ENCODE assay signal across 10 mouse cellular contexts in genomic region chr5:112876846-112877390, GRCm38 (mm10). TPM values are rescaled to one million over a fixed set of nuclear protein-coding genes. Genes with fewer than 3 reads are reported as not detected.
A peak's percentile ranks its signal among the peaks of the same experiment; 100 is the strongest.
DNase-seq lines count a peak whose midpoint lies in the region; ATAC-seq and TF ChIP-seq lines count a peak whose summit lies in the region.
"Had no signal": no experiment of that assay in that cellular context is flagged by ENCODE, and none has a peak within 500 bp of the region (broad histone marks: within the 10 kb centered on the region; RNA-seq: fewer than 3 reads in every experiment).

No protein-coding gene starts in this region.

- no peak for ATAC-seq in heart, embryonic 11.5 days (replicated peaks; ENCODE audit: insufficient number of reproducible peaks, low FRiP score, low TSS enrichment)

- H3K9ac ChIP-seq in heart, embryonic 11.5 days (ENCODE audit: low read depth, low read length), result no peak overlapping the region
- H3K9ac ChIP-seq: neural tube, embryonic 12.5 days had no signal

- intact Hi-C loops in heart, postnatal 14 days (cut with DNase I), result loop anchor here (2.0 to 10.0 kb wide), 2 partner anchors 138 to 278 kb away; partner anchors contain the start of gene Grk3

- TF ChIP-seq POLR2A in cortical plate, adult 2 months (IDR thresholded peaks at IDR 0.05; ENCODE audit: extremely low read depth, insufficient read depth, low read length), result no peak

- H3K27ac ChIP-seq in heart, embryonic 11.5 days (ENCODE audit: low read depth, low read length), result no peak overlapping the region
- H3K27ac ChIP-seq in cortical plate, adult 2 months (ENCODE audit: insufficient read depth, low read length), result no peak overlapping the region
- H3K27ac ChIP-seq: neural tube, embryonic 12.5 days had no signal

- TF ChIP-seq CTCF in cortical plate, adult 2 months (IDR thresholded peaks at IDR 0.05; ENCODE audit: extremely low read depth, insufficient read depth, low read length), result peak; percentile 92

- no peak overlapping the region for H3K4me3 ChIP-seq in heart, embryonic 11.5 days (ENCODE audit: low read depth, low read length)
- no peak overlapping the region for H3K4me3 ChIP-seq in cortical plate, adult 2 months (ENCODE audit: insufficient read depth, low read length)
- H3K4me3 ChIP-seq: neural tube, embryonic 12.5 days had no signal

- no peaks in the 10 kb centered on the region for H3K9me3 ChIP-seq in heart, embryonic 11.5 days (replicated peaks; ENCODE audit: control insufficient read depth, low read length)
- H3K9me3 ChIP-seq: neural tube, embryonic 12.5 days had no signal

- WGBS in heart, embryonic 11.5 days (ENCODE audit: insufficient replicate concordance), result 37% methylated on average over 4 of the region's 4 CpGs

- H3K4me1 ChIP-seq in heart, embryonic 11.5 days (ENCODE audit: control insufficient read depth, insufficient read depth, low read length), result peaks cover 2% of the 10 kb centered on the region; the same call in 1 of the 2 replicates
- no peaks in the 10 kb centered on the region for H3K4me1 ChIP-seq in cortical plate, adult 2 months (ENCODE audit: control insufficient read depth, insufficient read depth, low read length)
- H3K4me1 ChIP-seq: neural tube, embryonic 12.5 days had no signal

- H3K27me3 ChIP-seq in heart, embryonic 11.5 days (ENCODE audit: control insufficient read depth, insufficient read depth, low read length), result no peaks in the 10 kb centered on the region

- DNase-seq in heart, postnatal 14 days, result peak; percentile 23 to 69
- DNase-seq in thymus, postnatal 0 days (ENCODE audit: low spot score), result peak; percentile 44
- no peak for DNase-seq in thymus, postnatal 36 days
- peak; percentile 39 to 85 for DNase-seq in layer of hippocampus, adult 18-20 months (ENCODE audit: low spot score in 2 of 2)
- peak; percentile 57 for DNase-seq in mesoderm, embryonic 11.5 days (ENCODE audit: low read depth, low spot score)
- no peak for DNase-seq in urinary bladder, postnatal 36 days (ENCODE audit: low spot score in 2 of 2)

- peaks cover 5% of the 10 kb centered on the region; the same call in 1 of the 2 replicates for H3K36me3 ChIP-seq in heart, embryonic 11.5 days (ENCODE audit: control insufficient read depth, insufficient read depth, low read length)
- H3K36me3 ChIP-seq: neural tube, embryonic 12.5 days had no signal

- no peak overlapping the region for H3K4me2 ChIP-seq in heart, embryonic 11.5 days
- H3K4me2 ChIP-seq: neural tube, embryonic 12.5 days had no signal

RNA-seq across cellular contexts. Expression of gene Myo18b, which starts 19.2 kb away (rescaled TPM):
- 100 to 1,000 TPM; 239 to 240 TPM for total RNA-seq in heart, postnatal 14 days (2021)
- 22.2 and 26.3 TPM in 2 replicates for polyA plus RNA-seq in heart, embryonic 11.5 days (2014; fragmentation: Nextera tagmentation; extraction: Ambion mirVana)
- 0.05 and 0.09 TPM in 2 replicates for polyA plus RNA-seq in thymus, postnatal 0 days (2015; fragmentation: Nextera tagmentation; extraction: Ambion mirVana)
- 1.6 and 1.8 TPM in 2 replicates for polyA plus RNA-seq in cortical plate, adult 2 months (2012; rRNA removed)
- 1 to 10 TPM; 1.1 to 1.3 TPM for total RNA-seq in layer of hippocampus, adult 18-20 months (2021)
- total RNA-seq: hematopoietic stem cell, adult 5-6 weeks had no signal

Comparison
In these comparisons a context has a peak if more than half of its experiments do, and no peak if none do; other contexts are left out.
1. DNase-seq: peak in heart, postnatal 14 days (2 of 2), thymus, postnatal 0 days (single experiment), layer of hippocampus, adult 18-20 months (2 of 2) and mesoderm, embryonic 11.5 days (single experiment); none in thymus, postnatal 36 days (0 of 2) and urinary bladder, postnatal 36 days (0 of 2).